ENCODE assay signal across 8 mouse cellular contexts in the genomic region with DNA sequence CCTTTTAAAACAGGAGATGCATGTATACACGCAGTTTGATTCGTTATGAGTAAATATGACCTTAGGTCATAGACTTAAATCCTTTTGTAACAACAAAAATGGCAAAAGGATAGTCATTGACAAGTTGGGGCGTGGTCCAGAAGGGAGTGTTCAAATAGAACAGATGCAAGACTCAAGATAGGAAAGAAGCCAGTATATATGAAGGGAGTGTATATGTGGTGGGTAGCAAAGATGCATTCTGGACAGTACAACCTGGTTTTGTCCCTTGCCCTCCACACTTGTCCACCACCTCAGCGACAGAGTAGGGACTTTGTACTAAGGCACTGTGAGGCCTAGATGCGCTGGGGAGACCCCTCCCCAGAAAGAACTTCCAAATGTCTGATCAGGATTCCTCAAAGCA. TPM values are rescaled to one million over a fixed set of nuclear protein-coding genes. Genes with fewer than 3 reads are reported as not detected.
DNase-seq lines count a peak whose midpoint lies in the region; ATAC-seq and TF ChIP-seq lines count a peak whose summit lies in the region.

No protein-coding gene starts in this region.

- H3K4me2 ChIP-seq in limb, embryonic 12.5 days = peak overlapping the region; percentile 87; the same call in 1 of the 2 replicates
- no peak overlapping the region for H3K4me2 ChIP-seq in neural tube, embryonic 14.5 days (ENCODE audit: low read depth, low read length)

- ATAC-seq in erythroblast, adult 5-6 weeks (replicated peaks; ENCODE audit: low FRiP score, poor library complexity, severe bottlenecking) = peak; percentile 60
- 0 out of 2 replicates have a peak, but pooled peaks have one; percentile 6 for ATAC-seq in limb, embryonic 12.5 days (ENCODE audit: insufficient number of reproducible peaks, insufficient read depth, low FRiP score, low TSS enrichment, low read depth)
- peak; percentile 25; the same call in 1 of the 2 replicates for ATAC-seq in neural tube, embryonic 14.5 days (ENCODE audit: low read depth)

- 79% methylated on average over 5 of the region's 5 CpGs for WGBS in limb, embryonic 12.5 days
- whole genome bisulfite sequencing in neural tube, embryonic 14.5 days = 78% methylated on average over 5 of the region's 5 CpGs

- DNase-seq in layer of hippocampus, adult 2 months (ENCODE audit: low spot score in 2 of 2) = no peak
- DNase-seq in layer of hippocampus, adult 8-10 months (ENCODE audit: low spot score in 2 of 2) = no peak
- no peak for DNase-seq in urinary bladder, postnatal 14 days (ENCODE audit: low spot score)
- DNase-seq in gastrocnemius, postnatal 25 days = no peak
- DNase-seq in adrenal gland, postnatal 14 days = no peak

- no peaks in the 10 kb centered on the region for H3K27me3 ChIP-seq in limb, embryonic 12.5 days
- H3K27me3 ChIP-seq in neural tube, embryonic 14.5 days (ENCODE audit: control insufficient read depth, insufficient read depth, low read length) = no peaks in the 10 kb centered on the region

- H3K4me1 ChIP-seq in limb, embryonic 12.5 days (replicated peaks) = peaks cover 11% of the 10 kb centered on the region
- no peaks in the 10 kb centered on the region; the same call in 1 of the 2 replicates for H3K4me1 ChIP-seq in neural tube, embryonic 14.5 days (ENCODE audit: control insufficient read depth, insufficient read depth, low read length)

- H3K9ac ChIP-seq in limb, embryonic 12.5 days (replicated peaks) = no peak overlapping the region
- H3K9ac ChIP-seq in neural tube, embryonic 14.5 days (replicated peaks; ENCODE audit: low read depth, low read length) = no peak overlapping the region

- peak overlapping the region; percentile 60 for H3K27ac ChIP-seq in layer of hippocampus, adult 2 months
- no peak overlapping the region; the same call in 1 of the 2 replicates for H3K27ac ChIP-seq in limb, embryonic 12.5 days
- H3K27ac ChIP-seq in neural tube, embryonic 14.5 days (ENCODE audit: low read depth, low read length) = no peak overlapping the region

- no peak for TF ChIP-seq CTCF in layer of hippocampus, adult 2 months (conservative IDR thresholded peaks at IDR 0.05)

- H3K9me3 ChIP-seq in limb, embryonic 12.5 days = no peaks in the 10 kb centered on the region
- H3K9me3 ChIP-seq in neural tube, embryonic 14.5 days (ENCODE audit: control insufficient read depth, low read length) = no peaks in the 10 kb centered on the region

- H3K4me3 ChIP-seq in layer of hippocampus, adult 2 months = no peak overlapping the region
- H3K4me3 ChIP-seq in limb, embryonic 12.5 days (replicated peaks) = peak overlapping the region; percentile 80; the same call in 1 of the 2 replicates
- H3K4me3 ChIP-seq in neural tube, embryonic 14.5 days (ENCODE audit: low read depth, low read length) = 0 out of 2 replicates have a peak overlapping the region, but pooled peaks have one; percentile 78

- peaks cover 70% of the 10 kb centered on the region for H3K36me3 ChIP-seq in limb, embryonic 12.5 days
- peaks cover 37% of the 10 kb centered on the region for H3K36me3 ChIP-seq in neural tube, embryonic 14.5 days (ENCODE audit: control insufficient read depth, insufficient read depth, low read length)

RNA-seq across cellular contexts. Expression of a gene that starts 0.5 kb away (rescaled TPM):
- 10 to 100 TPM; 68.8 to 71.3 TPM for total RNA-seq in layer of hippocampus, adult 2 months (2021)
- 10 to 100 TPM; 70.0 to 74.4 (median 73.5) TPM for total RNA-seq in layer of hippocampus, adult 8-10 months (2022)
- 2.7 and 4.2 TPM in 2 replicates for total RNA-seq in erythroblast, adult 5-6 weeks (2015; ENCODE audit: low replicate concordance)
- 1.8 and 3.7 TPM in 2 replicates for total RNA-seq in erythroblast, adult 5-6 weeks (2017; ENCODE audit: low replicate concordance)
- polyA plus RNA-seq in limb, embryonic 12.5 days (2016; fragmentation: Nextera tagmentation; extraction: Ambion mirVana) = 19.3 and 21.6 TPM in 2 replicates
- polyA plus RNA-seq in neural tube, embryonic 14.5 days (2014; fragmentation: Nextera tagmentation; extraction: Ambion mirVana) = 25.4 and 30.0 TPM in 2 replicates
- 1 to 10 TPM; 3.8 TPM for total RNA-seq in gastrocnemius, postnatal 25 days (2021)
- total RNA-seq in adrenal gland, postnatal 14 days (2021) = 9.2 and 11.4 TPM in 2 replicates

RNA-seq across cellular contexts. Expression of a gene that starts 18.4 kb away (rescaled TPM):
- total RNA-seq in layer of hippocampus, adult 2 months (2021) = 10 to 100 TPM; 66.4 to 79.6 TPM
- total RNA-seq in layer of hippocampus, adult 8-10 months (2022) = 10 to 100 TPM; 52.5 to 77.9 (median 69.6) TPM
- total RNA-seq in erythroblast, adult 5-6 weeks (2015; ENCODE audit: low replicate concordance) = 1.9 and 5.0 TPM in 2 replicates
- total RNA-seq in erythroblast, adult 5-6 weeks (2017; ENCODE audit: low replicate concordance) = 0.09 and 1.8 TPM in 2 replicates
- 0.14 and 0.30 TPM in 2 replicates for polyA plus RNA-seq in limb, embryonic 12.5 days (2016; fragmentation: Nextera tagmentation; extraction: Ambion mirVana)
- polyA plus RNA-seq in neural tube, embryonic 14.5 days (2014; fragmentation: Nextera tagmentation; extraction: Ambion mirVana) = 18.5 and 21.6 TPM in 2 replicates
- total RNA-seq in gastrocnemius, postnatal 25 days (2021) = under 1 TPM in 1 of 2 experiments, not detected in 1; 0.03 TPM
- total RNA-seq in adrenal gland, postnatal 14 days (2021) = 3.9 and 4.9 TPM in 2 replicates

RNA-seq across cellular contexts. Expression of a gene that starts 24.1 kb away (rescaled TPM):
- 100 to 1,000 TPM; 249 to 251 TPM for total RNA-seq in layer of hippocampus, adult 2 months (2021)
- 100 to 1,000 TPM; 195 to 221 (median 213) TPM for total RNA-seq in layer of hippocampus, adult 8-10 months (2022)
- total RNA-seq in erythroblast, adult 5-6 weeks (2015; ENCODE audit: low replicate concordance) = 4.2 and 20.9 TPM in 2 replicates
- 47.5 and 61.2 TPM in 2 replicates for total RNA-seq in erythroblast, adult 5-6 weeks (2017; ENCODE audit: low replicate concordance)
- polyA plus RNA-seq in limb, embryonic 12.5 days (2016; fragmentation: Nextera tagmentation; extraction: Ambion mirVana) = 144 and 146 TPM in 2 replicates
- polyA plus RNA-seq in neural tube, embryonic 14.5 days (2014; fragmentation: Nextera tagmentation; extraction: Ambion mirVana) = 268 and 320 TPM in 2 replicates
- total RNA-seq in gastrocnemius, postnatal 25 days (2021) = 10 to 100 TPM; 14.6 to 17.8 TPM
- 71.0 and 78.2 TPM in 2 replicates for total RNA-seq in adrenal gland, postnatal 14 days (2021)

RNA-seq across cellular contexts. Expression of a gene that starts 45.4 kb away (rescaled TPM):
- 10 to 100 TPM; 16.6 to 22.3 TPM for total RNA-seq in layer of hippocampus, adult 2 months (2021)
- total RNA-seq in layer of hippocampus, adult 8-10 months (2022) = 10 to 100 TPM; 17.0 to 22.2 (median 20.2) TPM
- total RNA-seq in erythroblast, adult 5-6 weeks (2015; ENCODE audit: low replicate concordance) = 0.63 and 23.8 TPM in 2 replicates
- not detected in 2 replicates for total RNA-seq in erythroblast, adult 5-6 weeks (2017; ENCODE audit: low replicate concordance)
- polyA plus RNA-seq in limb, embryonic 12.5 days (2016; fragmentation: Nextera tagmentation; extraction: Ambion mirVana) = 16.3 and 20.1 TPM in 2 replicates
- polyA plus RNA-seq in neural tube, embryonic 14.5 days (2014; fragmentation: Nextera tagmentation; extraction: Ambion mirVana) = 21.9 and 22.2 TPM in 2 replicates
- 10 to 100 TPM; 12.0 to 16.7 TPM for total RNA-seq in gastrocnemius, postnatal 25 days (2021)
- total RNA-seq in adrenal gland, postnatal 14 days (2021) = 8.4 and 13.3 TPM in 2 replicates

Comparison
In these comparisons a context has a peak if more than half of its experiments do, and no peak if none do; other contexts are left out.
1. ATAC-seq: peak in every context shown above with its lines; median percentile 60 in erythroblast, adult 5-6 weeks; 25 in neural tube, embryonic 14.5 days; 6 in limb, embryonic 12.5 days.